Mouse (Mus musculus) midbrain, embryonic 12.5 days (tissue): ENCODE data around the gene Atp8a2. TPM values are rescaled to one million over a fixed set of nuclear protein-coding genes. Genes with fewer than 3 reads are reported as not detected.
A peak's percentile ranks its signal among the peaks of the same experiment; 100 is the strongest.
"Not testable (repeated sequence)": the region's sequence is repeated elsewhere in the genome, so short reads cannot be mapped to it uniquely, and the experiment has no call there.

Experiments
- ATAC-seq: fragments of 200-750 bp; cut with Nextera tagmentation; 2 replicates; pipeline ENCODE4 v1.8.0; 2017; ENCODE audit warnings: low read depth, moderate TSS enrichment, moderate library complexity; ENCODE audit not compliant: low FRiP score
- H3K27ac ChIP-seq: fragments of 300-500 bp; sonication (generic); replicated peaks from 2 replicates; pipeline ENCODE4 v1.5.1; 2016; ENCODE audit warnings: mild to moderate bottlenecking
- H3K27me3 ChIP-seq: fragments of 300-500 bp; sonication (generic); 2 replicates; pipeline ENCODE4 v1.6.1; 2016; ENCODE audit warnings: mild to moderate bottlenecking
- H3K36me3 ChIP-seq: fragments of 300-500 bp; sonication (generic); 2 replicates; pipeline ENCODE4 v1.6.1; 2016
- H3K4me1 ChIP-seq: fragments of 300-500 bp; sonication (generic); 2 replicates; pipeline ENCODE4 v1.6.1; 2016
- H3K4me2 ChIP-seq: fragments of 300-500 bp; sonication (generic); replicated peaks from 2 replicates; pipeline ENCODE4 v1.6.1; 2016; ENCODE audit warnings: mild to moderate bottlenecking, moderate library complexity
- H3K4me3 ChIP-seq: fragments of 300-500 bp; sonication (generic); 2 replicates; pipeline ENCODE4 v1.5.1; 2016; ENCODE audit warnings: mild to moderate bottlenecking
- H3K9ac ChIP-seq: fragments of 300-500 bp; sonication (generic); replicated peaks from 2 replicates; pipeline ENCODE4 v1.6.1; 2016; ENCODE audit warnings: mild to moderate bottlenecking, moderate library complexity
- H3K9me3 ChIP-seq: fragments of 300-500 bp; sonication (generic); 2 replicates; pipeline ENCODE4 v1.6.1; 2016; ENCODE audit warnings: mild to moderate bottlenecking
- WGBS: fragments of 180-500 bp; shearing (Covaris S2); methylation state at CpG from one replicate; pipeline ENCODE4 v1.1.7; 2016; 5-methylcytosine and 5-hydroxymethylcytosine counted together
- polyA plus RNA-seq: library from polyadenylated mRNA; unstranded; fragments of >200 nt; fragmentation: Nextera tagmentation; extraction: Ambion mirVana; gene quantifications from 2 replicates; pipeline ENCODE4 v1.2.1, GENCODE M21; 2016

Atp8a2 gene
- polyA plus RNA-seq, 1 experiment from 2014 or later: 16.1 TPM

DNA sequence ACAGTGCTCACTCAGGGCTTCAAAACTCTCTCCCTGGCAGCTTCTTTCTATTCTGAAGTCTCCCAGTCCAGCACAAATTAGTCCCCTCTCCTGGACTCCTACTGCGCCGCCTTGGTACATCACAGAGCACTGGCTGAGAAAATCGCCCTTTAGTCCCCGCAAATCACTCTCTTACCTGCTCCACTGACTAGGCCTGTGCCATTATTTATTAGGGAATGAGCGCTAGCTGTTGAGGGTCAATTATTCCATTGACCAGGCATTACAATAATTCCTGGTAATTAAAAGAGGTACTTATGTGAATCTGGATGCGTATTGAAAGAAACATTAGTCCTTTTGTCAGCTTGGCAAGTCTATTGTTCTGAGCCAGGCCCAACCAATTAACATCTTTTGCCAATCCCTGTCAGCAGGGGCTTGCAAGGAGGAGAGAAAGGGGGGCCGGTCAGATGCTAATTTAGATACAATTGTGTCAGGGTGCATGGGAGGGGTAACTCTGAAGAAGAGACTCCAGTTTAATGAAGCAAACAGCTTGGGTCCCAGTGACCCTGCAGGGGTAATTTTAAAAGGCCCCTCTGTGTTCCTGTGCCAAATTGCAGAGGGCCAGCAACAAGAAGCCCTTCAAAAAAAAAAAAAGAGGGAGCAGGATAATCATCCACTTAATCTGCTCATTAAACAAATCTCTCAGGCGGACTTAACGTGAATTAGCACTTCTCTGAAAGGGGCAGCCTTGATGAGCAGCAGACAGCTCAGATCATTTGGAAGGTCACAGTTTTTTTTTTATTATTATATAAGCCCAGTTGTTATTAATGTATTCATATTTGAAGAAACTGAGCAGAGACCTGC is 459.9 kb downstream of the Atp8a2 start:
- Histone ChIP-seq H3K4me3 (no peak overlapping the region), H3K9ac (no peak overlapping the region), H3K4me1 (peaks cover 38% of the 10 kb centered on the region), H3K36me3 (no peaks in the 10 kb centered on the region), H3K27me3 (peaks cover 60% of the 10 kb centered on the region), H3K9me3 (no peaks in the 10 kb centered on the region), H3K4me2 (0 out of 2 replicates have a peak overlapping the region, but pooled peaks have one; percentile 6), H3K27ac (peak overlapping the region; percentile 63)
- peak; percentile 87 for ATAC-seq
- WGBS: 9% methylated on average over 9 of the region's 9 CpGs

DNA sequence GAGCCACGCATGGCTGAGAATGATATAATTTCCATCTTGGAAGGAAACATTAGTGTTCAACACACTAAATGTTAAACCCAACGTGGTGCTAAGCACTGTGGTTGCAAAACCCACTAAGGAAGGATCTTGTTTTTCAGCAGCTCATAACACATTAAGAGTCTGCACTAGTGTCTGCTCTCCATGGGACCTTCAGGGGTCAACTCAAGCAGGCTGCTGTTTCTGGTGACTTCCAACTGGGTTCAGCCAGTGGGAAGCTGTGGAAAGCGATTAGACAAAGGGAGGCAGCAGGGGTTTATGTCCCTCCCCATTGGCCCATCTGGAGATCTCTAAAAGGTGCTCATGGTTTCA is 467.0 kb downstream of the Atp8a2 start:
- no peak for ATAC-seq

DNA sequence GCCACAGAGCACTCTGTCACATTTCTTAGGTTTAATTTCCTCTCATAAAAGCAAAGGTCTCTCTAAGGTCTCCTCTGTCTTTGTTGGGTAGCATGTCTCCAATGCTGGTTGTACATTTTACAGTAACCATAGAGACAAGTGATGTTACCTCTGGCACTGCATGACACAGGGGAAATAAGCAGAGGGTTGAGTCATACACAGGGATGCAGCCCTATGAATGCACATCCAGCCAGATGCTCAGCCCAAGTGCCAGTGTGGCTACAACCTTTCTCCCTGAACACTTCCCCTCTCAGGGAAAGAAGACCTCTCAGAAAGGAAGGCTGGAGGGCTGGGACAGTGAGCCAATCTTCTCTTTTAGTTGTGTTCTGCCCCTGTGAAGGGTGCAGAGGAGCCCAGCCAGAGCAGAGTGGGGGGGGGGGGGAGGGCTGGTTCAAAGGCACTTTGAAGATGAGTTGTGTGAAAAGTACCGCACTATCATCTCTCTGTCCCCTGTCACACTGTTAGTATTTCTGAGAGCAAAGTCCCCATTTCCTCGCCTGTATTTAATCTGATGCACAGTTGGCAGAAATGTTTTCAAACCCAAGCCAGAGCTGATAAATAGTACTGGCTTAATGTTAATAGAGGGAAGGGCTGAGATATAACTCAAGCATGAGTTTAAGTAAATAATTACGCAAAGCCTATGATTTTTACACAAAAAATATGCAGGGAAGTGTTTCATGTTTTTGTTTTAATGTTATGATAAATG is 467.5 kb downstream of the Atp8a2 start:
- H3K4me2 ChIP-seq: no peak overlapping the region
- 67% methylated on average over 3 of the region's 3 CpGs for WGBS
- H3K9ac ChIP-seq: no peak overlapping the region
- peaks cover 41% of the 10 kb centered on the region for H3K27me3 ChIP-seq
- H3K4me1 ChIP-seq: peaks cover 13% of the 10 kb centered on the region
- no peak for ATAC-seq
- H3K36me3 ChIP-seq: no peaks in the 10 kb centered on the region
- no peak overlapping the region for H3K4me3 ChIP-seq
- no peak overlapping the region; the same call in 1 of the 2 replicates for H3K27ac ChIP-seq
- H3K9me3 ChIP-seq: no peaks in the 10 kb centered on the region

More for the DNA sequence above, 467.0 kb downstream of the Atp8a2 start:
- Histone ChIP-seq H3K4me3 (no peak overlapping the region), H3K27ac (no peak overlapping the region), H3K4me2 (no peak overlapping the region), H3K36me3 (no peaks in the 10 kb centered on the region), H3K9ac (no peak overlapping the region), H3K9me3 (no peaks in the 10 kb centered on the region), H3K4me1 (peaks cover 13% of the 10 kb centered on the region), H3K27me3 (peaks cover 45% of the 10 kb centered on the region)
- WGBS: 54% methylated on average over 3 of the region's 3 CpGs

DNA sequence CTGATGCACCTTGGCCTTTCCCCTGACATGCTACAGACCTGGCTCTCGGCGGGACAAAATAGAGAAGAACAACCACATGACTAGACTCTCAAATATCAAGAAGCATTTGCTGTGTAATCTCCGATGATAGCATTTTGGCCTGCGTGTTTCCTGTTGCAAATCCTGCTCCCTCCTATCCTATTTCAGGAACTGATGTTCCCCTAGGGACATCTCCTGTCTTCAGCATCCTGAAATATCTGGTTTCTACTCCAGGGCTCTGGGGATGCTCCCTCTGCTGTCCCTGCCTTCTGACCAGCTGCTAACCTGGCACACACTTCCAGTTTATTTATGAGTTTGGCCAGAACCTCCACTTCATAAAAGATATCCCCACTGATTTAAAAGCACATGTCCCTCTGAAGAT is 470.0 kb downstream of the Atp8a2 start:
- Histone ChIP-seq H3K4me1 (peaks cover 8% of the 10 kb centered on the region; the same call in 1 of the 2 replicates), H3K9ac (no peak overlapping the region), H3K27me3 (peaks cover 38% of the 10 kb centered on the region), H3K9me3 (no peaks in the 10 kb centered on the region), H3K27ac (no peak overlapping the region), H3K4me2 (no peak overlapping the region), H3K4me3 (no peak overlapping the region), H3K36me3 (no peaks in the 10 kb centered on the region)
- WGBS: 91% methylated on average over 4 of the region's 4 CpGs
- ATAC-seq: no peak

DNA sequence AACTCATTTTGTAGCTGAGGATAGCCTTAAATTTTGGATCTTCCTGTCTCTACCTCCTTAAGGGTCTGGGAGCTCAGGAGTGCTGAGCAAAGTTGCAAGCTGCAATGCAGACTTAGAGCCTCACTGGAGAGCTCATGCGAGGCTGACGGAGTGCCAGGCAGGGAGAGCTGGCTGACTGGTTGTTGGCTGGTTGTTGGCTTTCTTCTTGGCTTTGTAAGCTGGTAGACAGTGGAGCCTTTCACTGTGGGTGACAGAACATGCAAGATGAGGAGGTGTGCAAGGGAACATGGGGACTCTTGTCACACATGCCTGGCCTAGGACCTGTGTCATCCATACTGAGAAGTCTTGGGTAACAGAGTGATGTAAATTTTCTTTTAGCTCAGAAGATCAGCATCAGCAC is 473.8 kb downstream of the Atp8a2 start:
- peaks cover 14% of the 10 kb centered on the region; the same call in 1 of the 2 replicates for H3K27me3 ChIP-seq
- no peak overlapping the region for H3K9ac ChIP-seq
- no peaks in the 10 kb centered on the region for H3K36me3 ChIP-seq
- no peak for ATAC-seq
- H3K4me2 ChIP-seq: no peak overlapping the region
- H3K27ac ChIP-seq: no peak overlapping the region
- H3K9me3 ChIP-seq: no peaks in the 10 kb centered on the region
- 80% methylated on average over 2 of the region's 2 CpGs for WGBS
- H3K4me1 ChIP-seq: peaks cover 2% of the 10 kb centered on the region; the same call in 1 of the 2 replicates
- no peak overlapping the region for H3K4me3 ChIP-seq

DNA sequence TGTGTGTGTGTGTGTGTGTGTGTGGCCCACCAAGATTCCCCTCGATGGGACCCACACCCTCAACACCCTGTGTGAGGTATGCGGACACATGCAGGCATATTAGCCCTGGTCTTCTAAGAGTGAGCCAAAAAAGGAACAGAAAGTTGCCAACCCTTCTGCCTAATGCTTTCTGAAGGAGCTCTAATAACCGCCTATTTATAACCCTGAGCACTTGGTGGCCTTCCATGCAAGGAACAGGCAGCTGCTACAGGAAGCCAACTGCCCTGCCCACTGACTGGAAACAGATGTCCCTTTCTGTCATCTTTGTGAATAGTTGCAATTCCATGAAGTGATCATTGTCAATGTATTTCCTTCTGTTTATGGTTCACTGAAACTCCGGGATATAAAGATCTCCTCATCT is 475.0 kb downstream of the Atp8a2 start:
- no peak overlapping the region for H3K4me2 ChIP-seq
- no peaks in the 10 kb centered on the region for H3K36me3 ChIP-seq
- WGBS: 85% methylated on average over 4 of the region's 4 CpGs
- no peak for ATAC-seq
- peaks cover 14% of the 10 kb centered on the region; the same call in 1 of the 2 replicates for H3K27me3 ChIP-seq
- H3K9ac ChIP-seq: no peak overlapping the region
- H3K9me3 ChIP-seq: no peaks in the 10 kb centered on the region
- no peak overlapping the region for H3K27ac ChIP-seq
- H3K4me3 ChIP-seq: no peak overlapping the region
- H3K4me1 ChIP-seq: 0 out of 2 replicates have a peak, but pooled peaks cover under 1% of the 10 kb centered on the region

DNA sequence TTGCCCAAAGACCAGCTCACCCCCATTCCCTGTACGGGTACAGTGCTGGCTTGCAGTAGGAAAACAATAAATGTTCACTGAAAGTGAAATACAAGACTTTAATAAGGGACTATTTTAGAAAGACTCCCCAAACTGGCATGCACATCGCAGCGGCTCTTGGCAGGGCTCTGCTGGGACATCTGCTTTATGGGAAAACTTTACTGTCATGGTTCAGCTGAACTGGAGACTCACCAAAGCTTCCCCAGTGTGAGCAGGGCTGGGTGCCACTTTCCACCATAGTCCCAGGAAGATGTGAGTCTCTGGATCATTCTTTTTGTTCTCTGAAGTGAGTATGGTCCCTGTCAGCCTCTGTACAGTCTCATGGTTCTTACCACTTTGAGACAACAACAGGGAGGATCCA is 475.6 kb downstream of the Atp8a2 start:
- Histone ChIP-seq H3K4me2 (no peak overlapping the region), H3K9ac (no peak overlapping the region), H3K36me3 (no peaks in the 10 kb centered on the region), H3K4me3 (no peak overlapping the region), H3K27ac (no peak overlapping the region), H3K9me3 (no peaks in the 10 kb centered on the region), H3K27me3 (peaks cover 14% of the 10 kb centered on the region; the same call in 1 of the 2 replicates), H3K4me1 (peaks cover 5% of the 10 kb centered on the region; the same call in 1 of the 2 replicates)
- no peak for ATAC-seq
- 91% methylated on average over 3 of the region's 3 CpGs for WGBS

DNA sequence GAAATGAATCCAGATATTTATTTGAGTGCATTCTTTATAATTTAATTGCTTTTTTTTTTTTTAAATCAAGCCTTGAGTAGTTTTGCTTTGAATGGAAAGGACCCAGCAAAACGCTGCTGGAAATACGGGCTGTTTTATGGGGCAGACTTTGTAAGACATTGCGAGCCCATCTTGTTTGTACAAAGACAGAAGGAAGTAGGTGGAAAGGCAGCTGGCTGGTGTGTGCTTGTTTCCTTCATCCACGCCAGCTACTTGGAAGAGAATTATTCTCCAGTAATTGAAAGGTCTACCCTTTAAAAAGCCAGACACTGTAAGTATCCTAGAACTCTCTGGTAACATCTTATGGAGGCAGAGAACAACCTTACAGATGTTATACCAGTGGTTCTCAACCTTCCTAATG is 476.6 kb downstream of the Atp8a2 start:
- no peak overlapping the region for H3K4me3 ChIP-seq
- no peaks in the 10 kb centered on the region for H3K9me3 ChIP-seq
- H3K9ac ChIP-seq: no peak overlapping the region
- peaks cover 12% of the 10 kb centered on the region; the same call in 1 of the 2 replicates for H3K27me3 ChIP-seq
- no peak overlapping the region for H3K4me2 ChIP-seq
- peaks cover 13% of the 10 kb centered on the region for H3K4me1 ChIP-seq
- no peak for ATAC-seq
- 93% methylated on average over 4 of the region's 4 CpGs for WGBS
- H3K36me3 ChIP-seq: no peaks in the 10 kb centered on the region
- H3K27ac ChIP-seq: no peak overlapping the region

DNA sequence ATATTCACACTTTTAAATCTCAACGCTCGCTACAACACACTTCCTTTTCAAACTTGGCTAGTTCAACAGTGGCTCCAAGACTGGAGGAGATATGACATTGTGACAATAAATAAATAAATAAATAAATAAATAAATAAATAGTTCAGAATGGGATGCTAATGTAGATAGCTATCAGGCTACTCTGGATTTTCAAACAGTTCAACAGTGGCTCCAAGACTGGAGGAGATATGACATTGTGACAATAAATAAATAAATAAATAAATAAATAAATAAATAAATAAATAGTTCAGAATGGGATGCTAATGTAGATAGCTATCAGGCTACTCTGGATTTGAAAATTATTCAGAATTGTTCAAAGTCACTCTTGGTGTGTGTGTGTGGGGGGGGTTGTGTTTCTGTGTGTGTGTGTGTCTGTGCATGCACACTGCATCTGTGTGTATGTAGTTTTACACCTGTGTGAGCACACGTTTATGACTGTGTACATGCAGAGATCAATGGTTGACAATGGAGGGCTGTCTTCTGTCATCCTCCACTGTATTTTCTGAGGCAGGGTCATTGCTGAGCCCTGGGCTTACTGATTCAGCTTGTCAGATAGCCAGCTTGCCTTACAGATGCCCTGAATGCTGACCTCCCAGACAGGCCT is 480.4 kb downstream of the Atp8a2 start:
- H3K36me3 ChIP-seq, H3K9me3 ChIP-seq, H3K4me3 ChIP-seq, H3K9ac ChIP-seq, H3K4me2 ChIP-seq, H3K27me3 ChIP-seq: not testable (repeated sequence)
- peak overlapping the region; percentile 73; the same call in 1 of the 2 replicates for H3K27ac ChIP-seq
- ATAC-seq: peak; percentile 19
- 35% methylated on average over 3 of the region's 3 CpGs for WGBS
- H3K4me1 ChIP-seq: peaks cover 18% of the 10 kb centered on the region

DNA sequence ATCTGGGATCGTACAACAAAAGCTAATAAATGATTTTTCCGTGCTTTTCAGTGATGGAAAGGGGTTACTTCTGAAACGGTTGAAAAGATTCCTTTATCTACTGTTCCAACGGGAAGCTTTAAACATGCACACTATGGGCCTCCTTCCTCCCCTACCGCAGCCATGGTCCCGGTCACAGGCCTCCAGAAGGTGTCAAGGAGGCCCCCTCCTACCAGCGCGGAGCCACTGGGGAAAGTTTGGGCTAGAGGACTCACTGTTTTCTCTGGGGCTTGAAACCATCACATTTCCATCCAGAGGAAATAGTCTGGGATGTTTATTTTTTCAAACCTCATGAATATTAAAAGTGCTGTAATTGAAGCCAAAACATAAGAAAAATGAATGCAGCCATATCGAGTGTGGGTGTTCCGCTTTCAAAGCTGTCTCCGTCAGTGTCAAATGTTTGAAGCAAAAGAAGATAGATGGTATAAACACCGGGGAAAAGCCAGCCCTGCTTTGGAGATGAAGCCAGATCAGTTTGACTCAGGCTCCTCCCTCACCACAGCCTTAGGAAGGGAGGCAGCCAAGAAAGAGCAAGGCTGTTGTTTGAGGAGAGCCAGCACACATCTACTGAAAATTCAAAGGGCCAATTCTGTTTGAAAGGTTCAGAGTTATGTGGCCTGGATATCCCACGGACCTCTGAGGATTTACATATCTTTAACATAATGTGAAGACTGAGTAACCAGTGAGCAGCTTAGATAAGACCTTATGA is 481.1 kb downstream of the Atp8a2 start:
- Histone ChIP-seq H3K27ac (peak overlapping the region; percentile 73), H3K36me3 (no peaks in the 10 kb centered on the region), H3K4me1 (peaks cover 18% of the 10 kb centered on the region), H3K9me3 (no peaks in the 10 kb centered on the region), H3K4me2 (peak overlapping the region; percentile 18; the same call in 1 of the 2 replicates), H3K27me3 (no peaks in the 10 kb centered on the region; the same call in 1 of the 2 replicates), H3K4me3 (no peak overlapping the region), H3K9ac (no peak overlapping the region)
- ATAC-seq: peak; percentile 82
- WGBS: 40% methylated on average over 13 of the region's 13 CpGs

DNA sequence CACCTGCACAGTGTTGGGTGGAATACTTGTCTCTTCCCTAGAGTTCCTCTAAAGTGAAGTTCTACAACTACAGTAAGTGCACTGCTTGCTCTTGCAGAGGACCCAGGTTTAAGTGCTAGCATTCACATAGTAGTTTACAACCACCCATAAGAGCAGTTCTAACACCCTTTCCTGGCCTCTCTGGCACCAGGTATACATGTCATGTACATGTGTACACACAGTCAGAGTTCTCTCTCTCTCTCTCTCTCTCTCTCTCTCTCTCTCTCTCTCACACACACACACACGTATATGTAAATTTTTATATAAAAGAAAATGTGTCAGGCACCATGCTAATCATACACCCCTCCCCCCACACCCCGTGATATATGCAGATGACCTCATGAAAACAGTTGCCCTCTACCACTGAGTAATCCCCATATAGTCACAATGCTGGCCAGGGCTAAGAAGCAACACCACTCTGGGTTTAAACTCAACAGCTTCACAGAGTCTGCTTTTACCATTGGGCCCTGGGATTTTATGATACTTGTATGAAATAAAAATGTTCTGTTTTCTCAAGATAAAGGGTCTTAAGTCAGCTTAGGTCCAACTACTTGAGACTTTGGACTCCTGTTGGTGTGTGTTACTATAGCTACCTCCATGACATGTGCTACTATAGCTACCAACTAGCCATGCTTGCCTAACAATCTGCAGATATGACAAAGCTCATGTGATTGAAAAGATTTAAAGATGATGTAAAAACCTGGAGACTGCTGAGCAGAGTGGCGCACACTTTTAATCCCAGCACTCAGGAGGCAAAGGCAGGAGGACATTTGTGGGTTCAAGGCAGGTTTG is 487.3 kb downstream of the Atp8a2 start:
- no peak overlapping the region for H3K9ac ChIP-seq
- H3K4me2 ChIP-seq: no peak overlapping the region
- ATAC-seq: no peak
- H3K36me3 ChIP-seq: no peaks in the 10 kb centered on the region
- WGBS: 79% methylated on average over 3 of the region's 3 CpGs
- H3K9me3 ChIP-seq: no peaks in the 10 kb centered on the region
- H3K4me3 ChIP-seq: no peak overlapping the region
- H3K27me3 ChIP-seq: no peaks in the 10 kb centered on the region
- H3K27ac ChIP-seq: no peak overlapping the region
- H3K4me1 ChIP-seq: no peaks in the 10 kb centered on the region
